Mouse (Mus musculus) adrenal gland, postnatal 14 days (tissue): Measurements from ENCODE around the gene Calhm3. TPM values are rescaled to one million over a fixed set of nuclear protein-coding genes. Genes with fewer than 3 reads are reported as not detected.
"Not testable (repeated sequence)": the region's sequence is repeated elsewhere in the genome, so short reads cannot be mapped to it uniquely, and the experiment has no call there.

ENCODE experiments used
- DNase-seq: peaks from one replicate; pipeline ENCODE4 v3.0.0; 2021; ENCODE audit warnings: mixed read lengths
- total RNA-seq: library from RNA; stranded (reverse); gene quantifications from 2 replicates; pipeline ENCODE4 v1.2.3, GENCODE M21; 2021

Gene Calhm3
- total RNA-seq, 1 experiment from 2014 or later: not detected

DNA sequence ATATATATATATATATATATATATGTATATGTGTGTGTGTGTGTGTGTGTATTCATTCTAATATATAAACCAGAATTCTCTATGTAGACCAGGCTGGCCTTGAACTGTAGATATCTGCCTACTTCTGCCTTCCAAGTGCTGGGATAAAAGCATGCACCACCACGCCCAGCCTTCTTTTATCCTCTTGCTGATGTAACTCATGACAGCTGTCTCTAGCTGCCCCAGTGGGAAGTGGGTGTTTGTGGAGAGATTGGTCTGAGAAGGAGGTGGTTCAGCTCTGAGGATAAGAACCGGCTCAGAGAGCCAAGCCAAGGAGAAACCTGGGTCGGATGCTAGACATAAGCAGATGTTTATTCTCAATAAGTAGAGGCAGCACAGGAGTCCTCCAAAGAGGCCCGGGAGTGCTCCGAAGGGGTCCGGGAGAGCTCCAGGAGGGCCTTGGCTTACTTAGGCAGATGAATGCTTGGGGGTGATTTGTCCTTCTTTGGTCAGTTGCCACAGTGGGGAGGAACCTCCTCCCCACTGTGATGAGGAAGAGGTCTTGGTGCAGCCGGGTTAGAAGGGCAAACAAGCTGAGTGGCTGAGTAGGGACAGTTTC is 10.2 kb upstream of the Calhm3 start:
- DNase-seq: no peak

DNA sequence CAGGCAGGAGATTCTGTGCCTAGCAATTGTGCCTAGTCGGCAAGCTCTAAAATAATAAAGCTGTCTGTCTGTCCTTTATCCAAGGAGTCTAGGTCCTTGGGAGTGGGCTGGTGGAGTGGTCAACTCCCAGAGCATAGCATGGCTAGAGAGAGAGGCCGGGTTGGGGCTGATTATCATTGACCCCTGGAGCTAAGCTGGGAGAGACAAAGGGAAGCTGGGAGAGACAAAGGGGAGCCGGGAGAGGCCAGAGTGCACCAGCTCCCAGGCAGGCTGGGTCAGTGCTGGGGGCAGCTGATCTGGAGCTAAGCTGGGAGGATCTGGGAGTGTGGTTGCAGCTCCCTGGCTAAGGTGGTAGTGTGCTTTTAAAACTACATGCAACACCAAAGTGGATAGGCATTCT is 9.2 kb upstream of the Calhm3 start:
- no peak for DNase-seq

DNA sequence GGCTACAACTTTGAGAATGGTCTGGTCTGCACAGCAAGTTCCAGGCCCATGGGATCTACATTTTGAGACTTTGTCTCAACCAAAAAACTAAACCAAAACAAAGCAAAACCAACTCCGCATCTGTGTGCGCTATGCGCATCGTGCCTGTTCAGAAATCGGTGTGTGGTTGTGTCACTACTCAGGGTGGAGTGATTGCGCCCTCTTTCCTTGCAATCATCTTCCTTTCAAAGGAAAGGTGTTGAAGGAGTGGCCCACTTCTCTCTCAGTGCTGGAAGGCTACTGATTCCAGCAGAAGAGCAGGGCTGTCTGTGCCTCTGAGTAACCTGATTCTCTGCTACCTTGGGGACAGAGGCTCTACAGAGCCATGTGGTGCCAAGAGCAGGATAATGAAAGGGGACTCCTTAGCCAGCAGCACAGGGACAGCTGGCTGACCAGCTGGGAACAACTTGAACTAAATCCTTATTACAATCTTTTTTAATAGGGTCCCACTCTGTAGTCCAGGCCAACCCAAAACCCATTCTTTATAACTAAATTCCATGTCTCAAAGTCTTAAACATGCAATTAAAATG is 5.7 kb upstream of the Calhm3 start:
- DNase-seq: no peak

DNA sequence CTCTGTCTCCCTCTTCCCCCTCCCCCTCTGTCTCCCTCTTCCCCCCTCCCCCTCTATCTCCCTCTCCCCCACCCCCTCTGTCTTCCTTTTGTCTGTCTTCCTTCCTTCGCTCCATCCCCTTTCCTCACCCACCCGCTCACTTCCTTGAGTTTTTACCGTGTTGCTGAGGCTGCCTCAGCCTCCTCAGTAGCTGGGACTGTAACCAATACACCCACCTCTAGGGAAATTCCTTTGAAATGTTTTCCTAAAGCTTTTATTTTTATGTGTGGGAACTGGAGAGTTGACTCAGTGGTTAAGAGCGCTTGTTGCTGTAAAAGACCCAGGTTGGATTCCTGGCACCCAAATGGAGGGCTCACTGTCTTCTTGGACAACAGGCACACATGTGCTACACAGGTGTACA is 4.1 kb upstream of the Calhm3 start:
- DNase-seq: no peak

DNA sequence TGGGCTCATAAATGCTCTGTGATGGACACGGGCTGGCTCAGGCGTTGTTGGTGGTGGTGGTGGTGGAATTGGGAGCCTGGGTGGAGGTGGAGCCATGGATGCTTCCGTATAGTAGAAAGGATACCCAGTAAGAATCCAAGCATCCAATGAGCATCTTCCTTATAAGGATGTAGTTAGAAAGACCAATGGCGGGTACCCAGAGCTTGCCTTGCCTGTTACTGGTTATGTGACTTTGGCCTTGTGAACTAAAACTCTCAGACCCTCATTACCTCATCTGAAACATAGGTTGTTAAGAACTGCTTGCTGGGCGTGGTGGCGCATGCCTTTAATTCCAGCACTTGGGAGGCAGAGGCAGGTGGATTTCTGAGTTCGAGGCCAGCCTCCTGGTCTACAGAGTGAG is 3.8 kb downstream of the Calhm3 start:
- DNase-seq: no peak

DNA sequence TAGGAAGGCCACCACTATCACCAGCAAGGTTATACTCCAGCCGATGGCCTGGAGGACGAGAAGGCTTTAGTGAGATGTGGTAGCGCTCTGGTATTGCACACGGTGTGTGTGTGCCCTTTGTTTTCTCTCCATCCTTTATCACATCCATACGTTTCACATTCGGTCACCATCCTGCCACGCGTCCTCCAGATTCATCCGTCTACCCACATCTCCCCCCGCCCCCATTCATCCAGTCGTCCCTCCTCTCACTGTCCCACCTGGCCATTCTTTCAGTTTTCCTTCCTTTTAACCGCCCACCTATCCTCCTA is 5.5 kb downstream of the Calhm3 start:
- no peak for DNase-seq

DNA sequence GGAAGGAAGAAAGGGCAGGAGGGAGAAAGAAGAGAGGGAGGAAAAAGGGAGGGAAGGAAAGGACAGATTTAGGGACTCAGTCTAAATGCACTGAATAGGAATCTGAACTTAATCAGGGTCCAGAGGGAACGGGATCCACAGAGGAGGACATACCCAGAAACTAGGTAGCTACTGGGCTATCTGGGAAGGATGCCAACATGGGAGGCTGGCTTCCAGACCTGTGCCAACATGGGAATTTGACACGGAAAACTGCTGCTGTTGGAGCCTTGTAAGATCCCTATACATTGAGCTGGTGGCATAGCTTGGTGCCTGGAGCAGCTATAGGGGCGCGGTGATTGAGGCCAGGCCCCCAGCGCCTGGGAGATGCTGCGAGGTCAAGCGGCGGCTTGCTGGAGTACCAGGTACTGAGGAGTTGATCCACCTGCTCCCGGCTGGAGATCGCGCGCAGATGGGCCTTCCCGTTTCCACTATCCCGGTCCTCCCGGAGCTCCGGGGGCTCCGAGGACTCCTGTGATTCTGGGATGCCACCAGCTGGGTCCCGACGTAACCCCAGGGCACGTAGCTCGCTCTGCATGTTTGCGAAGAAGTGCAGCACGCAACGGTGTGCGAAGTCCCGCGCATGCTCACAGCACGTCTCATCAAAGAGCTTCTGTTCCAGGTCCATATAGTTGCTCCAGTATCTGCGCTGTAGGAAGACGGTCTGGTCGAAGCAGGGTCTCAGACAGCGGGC is 6.1 kb downstream of the Calhm3 start:
- no peak for DNase-seq

DNA sequence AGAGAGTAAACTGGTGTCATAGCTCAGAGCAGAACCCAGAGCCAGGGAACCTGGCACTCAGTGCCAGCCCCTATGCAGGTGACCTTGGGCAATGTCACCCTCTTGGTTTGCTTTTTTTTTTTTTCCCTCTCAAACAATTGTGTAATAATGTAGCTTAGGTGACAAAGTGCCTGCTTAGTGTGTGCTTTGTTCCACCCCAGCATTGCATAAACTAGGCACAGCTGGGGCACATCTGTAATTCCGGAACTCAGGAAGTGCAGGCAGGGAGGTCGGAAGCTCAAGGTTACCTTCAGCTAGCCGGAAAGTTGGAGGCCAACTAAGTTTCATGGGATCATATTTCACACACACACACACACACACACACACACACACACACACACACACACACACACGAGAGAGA is 7.7 kb downstream of the Calhm3 start:
- peak; percentile 56 for DNase-seq

DNA sequence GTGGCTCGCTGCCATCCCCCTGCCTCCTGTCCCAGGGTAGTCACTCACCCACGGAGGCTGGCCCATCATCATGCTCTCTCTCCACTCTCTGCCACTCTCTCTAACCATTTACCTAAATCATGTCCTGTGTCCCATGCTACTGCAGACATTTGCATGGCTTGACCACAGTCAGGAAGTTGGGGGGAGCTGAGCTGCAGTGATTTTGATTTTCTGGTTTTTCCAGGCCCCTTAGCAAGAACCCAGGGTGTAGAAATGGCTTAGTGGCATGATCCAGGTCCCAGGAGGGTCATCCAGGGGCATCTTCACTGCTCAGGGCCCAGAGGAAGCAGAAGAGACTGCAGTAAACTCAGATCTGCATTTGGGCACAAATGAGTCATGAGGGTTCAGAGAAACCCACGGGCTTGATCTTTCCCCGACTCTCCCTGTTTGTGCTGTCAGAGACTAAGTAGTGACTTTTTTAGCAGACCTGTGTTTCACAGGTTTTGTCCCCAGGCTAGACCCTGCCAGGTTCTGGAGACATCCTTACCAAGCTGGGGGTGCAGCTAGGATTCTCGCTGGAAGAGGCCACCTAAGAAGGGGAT is 9.2 kb downstream of the Calhm3 start:
- no peak for DNase-seq

DNA sequence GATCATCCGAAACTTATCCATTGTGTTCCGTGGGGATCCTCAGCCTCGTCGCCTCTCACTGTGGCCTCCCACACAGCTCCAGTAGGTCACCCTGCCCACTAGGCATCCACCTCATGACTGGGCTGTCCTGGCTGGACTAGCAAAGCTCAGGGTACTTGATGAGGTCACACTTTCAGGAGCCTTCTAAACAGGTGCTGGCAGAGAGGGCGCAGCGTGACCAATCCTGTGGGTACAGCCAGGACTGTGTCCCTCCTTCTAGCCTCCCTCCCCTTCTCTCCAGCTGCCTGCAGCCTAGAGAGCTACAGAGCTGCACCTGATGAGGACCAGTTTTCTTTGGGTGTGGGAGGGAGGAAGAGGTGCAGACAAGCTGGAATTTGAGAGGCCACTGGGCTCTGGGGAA is 13.4 kb downstream of the Calhm3 start, which contains the start of gene Calhm1:
Calhm1 (minus strand) TSS at position 101 of the 400 bp plus-strand sequence.
- no peak for DNase-seq

DNA sequence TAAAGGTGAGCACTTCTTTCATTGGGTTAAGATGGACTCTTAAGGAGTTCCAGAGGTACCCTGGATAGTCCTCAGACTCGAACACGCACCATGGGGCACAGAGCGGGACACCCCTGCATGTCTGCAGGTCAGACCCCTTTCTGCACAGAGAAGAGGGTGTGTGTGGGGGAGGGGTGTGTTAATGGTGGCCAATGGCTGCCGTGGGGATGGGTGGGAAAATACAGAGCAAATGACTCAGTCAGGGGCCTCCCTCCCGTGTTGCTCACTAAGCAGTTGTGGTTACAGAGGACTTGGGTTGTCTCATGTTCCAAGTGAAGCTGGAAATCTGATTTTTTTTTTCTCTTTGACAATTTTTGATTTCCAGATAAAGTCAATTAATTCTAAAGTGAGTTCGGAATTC is 15.1 kb downstream of the Calhm3 start:
- DNase-seq: no peak

DNA sequence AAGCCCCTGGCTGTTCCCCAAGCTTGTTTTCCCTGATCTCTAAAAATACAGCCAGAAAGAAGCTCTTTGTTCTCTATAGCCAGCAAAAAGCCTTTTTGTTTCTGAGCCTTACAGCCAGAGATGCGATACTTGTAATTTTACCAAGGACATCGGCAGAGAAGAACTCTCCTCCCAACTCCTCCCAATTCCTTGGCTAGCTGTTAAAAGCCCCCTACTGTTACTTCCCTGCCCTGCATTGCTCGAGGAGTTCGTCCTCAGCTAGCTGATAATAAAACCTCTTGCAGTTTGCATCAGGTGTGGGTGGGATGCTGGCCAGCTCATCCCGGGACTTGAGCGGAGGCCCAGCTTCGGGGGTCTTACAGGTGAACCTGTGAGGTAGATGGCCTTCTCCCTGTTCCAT is 18.0 kb downstream of the Calhm3 start:
- DNase-seq: not testable (repeated sequence)

DNA sequence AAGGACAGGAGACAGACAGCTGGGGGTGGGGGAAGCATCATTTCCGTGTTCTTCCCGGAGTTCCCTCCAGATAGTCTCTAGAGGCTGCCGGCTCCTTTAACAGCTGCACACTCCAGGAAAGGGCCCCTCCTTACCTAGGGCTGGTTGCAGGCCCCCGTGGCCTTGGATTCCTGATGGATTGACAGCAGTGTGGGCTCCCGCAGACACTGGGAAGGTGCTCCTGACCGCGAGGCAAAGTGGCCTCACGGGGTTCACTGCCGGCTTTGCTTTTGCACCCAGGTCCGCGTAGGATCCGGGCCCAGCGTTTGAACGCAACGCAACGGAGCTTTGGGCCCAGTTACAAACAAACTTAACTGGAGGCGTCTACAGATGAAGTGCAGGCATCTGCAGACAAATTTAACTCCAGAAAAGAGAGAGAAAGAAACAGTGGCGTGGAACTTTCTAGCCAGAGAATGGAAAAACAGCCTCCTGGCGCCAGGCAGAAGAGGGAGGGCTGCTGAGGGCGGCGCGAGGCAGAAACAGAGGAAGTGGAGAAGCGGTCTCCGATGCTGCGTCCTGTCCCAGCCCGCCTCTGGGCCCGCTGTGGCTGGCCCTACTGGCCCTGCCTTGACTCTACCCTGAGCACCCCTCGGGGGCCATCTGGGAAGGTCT is 19.7 kb downstream of the Calhm3 start, which contains the start of gene Calhm2:
Calhm2 (minus strand) TSS at position 524 of the 651 bp plus-strand sequence.
- DNase-seq: peak; percentile 74

DNA sequence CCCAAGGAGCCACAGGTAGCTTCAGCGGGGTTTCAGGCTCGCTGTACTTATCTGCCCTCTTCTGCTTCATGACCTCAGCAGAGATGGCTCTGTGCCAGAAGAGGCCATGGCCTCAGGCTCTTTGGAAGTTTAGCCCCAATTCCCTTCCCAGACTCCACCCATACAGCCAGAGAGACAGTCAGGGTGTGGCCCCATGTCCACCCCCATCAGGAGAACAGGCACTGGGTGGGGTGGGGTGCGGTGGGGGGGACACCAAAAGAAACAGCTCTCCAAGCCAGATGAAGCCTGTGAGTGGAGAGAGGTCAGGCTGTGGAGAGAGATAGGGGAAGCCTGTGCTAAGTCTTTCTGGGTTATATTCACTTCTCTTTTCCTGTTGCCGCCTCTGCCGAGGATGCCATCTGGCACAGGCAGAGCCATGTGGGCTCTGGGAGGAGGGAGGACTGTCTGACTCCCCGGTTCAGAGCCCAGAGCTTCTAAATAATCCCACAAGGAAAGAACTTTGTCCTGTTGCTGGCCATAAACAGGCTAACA is 20.4 kb downstream of the Calhm3 start:
- DNase-seq: peak; percentile 65

DNA sequence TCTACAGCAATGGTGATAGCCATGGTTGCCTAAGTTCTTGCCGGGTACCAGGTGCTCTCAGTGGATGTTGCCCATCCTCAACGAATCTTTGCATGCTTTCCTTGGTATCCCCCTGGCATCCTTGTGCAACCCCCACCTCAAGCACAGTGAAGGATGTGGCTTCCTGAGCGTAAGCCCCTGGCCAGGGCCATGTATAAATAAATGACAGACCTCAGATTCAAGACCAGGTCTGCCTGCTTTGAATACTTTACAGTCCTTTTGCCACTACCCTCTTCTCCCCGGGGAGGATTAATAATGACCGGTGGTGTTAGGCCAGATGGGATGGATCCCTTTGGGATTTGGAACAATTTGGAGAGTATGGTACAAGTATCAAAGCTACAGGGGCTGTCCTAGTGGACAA is 21.4 kb downstream of the Calhm3 start:
- DNase-seq: no peak

DNA sequence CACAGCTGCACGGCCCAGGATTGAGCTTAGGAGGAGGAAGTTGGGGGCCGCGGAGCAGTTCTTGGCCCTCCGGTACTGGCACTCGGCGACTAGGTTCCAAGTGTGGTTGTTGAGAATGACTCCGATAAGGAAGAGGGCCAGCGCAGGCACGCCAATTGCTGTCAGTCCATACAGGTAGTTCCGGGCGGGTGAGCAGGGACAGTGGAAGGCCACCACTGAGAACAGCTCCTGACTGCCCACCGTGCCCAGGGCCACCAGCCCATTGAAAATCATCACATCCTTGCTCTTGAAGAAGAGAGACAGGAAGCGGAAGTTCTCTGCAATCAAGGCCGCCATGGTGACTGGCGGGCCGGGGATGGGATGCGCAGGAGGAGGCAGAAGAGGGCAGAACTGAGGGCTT is 22.0 kb downstream of the Calhm3 start:
- no peak for DNase-seq

DNA sequence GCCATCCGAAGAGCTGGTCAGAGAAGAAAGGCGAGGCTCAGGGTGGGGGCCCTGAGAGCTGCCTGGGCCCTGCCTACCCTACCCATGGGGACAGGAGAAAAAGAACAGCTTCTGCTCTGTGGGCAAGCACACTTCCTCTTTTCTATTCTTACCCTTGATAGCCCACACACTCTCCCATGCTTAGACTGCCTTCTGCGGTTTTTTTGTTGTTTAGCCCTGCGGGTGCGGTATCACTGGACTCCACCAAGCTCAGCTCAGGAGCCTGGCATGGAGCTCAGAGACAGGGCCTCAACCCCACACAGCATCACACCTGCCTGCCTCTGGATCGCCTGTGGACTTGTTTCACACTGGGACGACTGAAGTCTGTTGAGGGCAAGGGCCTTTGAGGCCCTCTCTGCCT is 24.4 kb downstream of the Calhm3 start:
- no peak for DNase-seq

DNA sequence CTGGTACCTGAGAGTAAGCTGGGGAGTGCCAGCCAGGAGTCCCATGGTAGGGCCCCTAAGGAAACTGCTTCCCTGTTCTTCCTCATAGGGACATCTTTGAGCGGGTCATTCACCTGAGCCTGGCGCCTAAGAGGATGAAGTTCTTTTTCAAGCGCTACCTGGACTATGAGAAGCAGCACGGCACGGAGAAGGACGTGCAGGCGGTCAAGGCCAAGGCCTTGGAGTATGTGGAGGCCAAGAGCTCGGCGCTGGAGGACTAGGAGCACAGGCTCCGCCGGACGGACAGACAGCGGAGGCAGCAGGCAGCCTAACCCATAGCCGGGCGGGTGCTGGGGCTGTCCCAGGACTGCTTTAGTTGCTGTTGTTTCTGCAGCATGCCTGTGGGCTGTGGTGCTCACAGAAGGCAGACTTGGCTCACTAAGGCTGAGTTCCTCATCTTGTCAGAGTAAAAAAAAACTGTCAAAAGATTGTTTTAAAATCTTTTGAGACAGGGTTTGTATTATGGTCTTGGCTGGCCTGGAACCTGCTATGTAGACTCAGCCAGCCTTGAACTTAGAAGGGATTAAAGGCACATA is 26.9 kb downstream of the Calhm3 start:
- DNase-seq: peak; percentile 30

DNA sequence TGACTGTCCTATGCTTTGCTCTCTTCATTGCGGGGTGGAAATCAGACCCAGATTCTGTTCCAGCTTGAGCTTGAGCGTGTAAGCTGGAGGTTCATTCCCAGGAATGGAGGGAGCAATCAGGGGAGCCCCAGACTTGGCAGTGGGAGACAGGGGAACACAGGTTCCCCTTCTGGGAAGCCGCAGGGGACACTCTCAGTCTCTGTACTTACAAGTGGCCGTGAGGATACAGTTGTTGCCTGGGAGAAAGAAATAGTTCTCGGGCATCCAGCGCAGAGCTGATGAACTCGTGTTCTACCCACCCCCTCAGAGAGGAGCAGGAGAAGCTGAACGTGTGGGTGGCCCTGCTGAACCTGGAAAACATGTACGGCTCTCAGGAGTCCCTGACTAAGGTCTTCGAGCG is 28.7 kb downstream of the Calhm3 start:
- DNase-seq: no peak

DNA sequence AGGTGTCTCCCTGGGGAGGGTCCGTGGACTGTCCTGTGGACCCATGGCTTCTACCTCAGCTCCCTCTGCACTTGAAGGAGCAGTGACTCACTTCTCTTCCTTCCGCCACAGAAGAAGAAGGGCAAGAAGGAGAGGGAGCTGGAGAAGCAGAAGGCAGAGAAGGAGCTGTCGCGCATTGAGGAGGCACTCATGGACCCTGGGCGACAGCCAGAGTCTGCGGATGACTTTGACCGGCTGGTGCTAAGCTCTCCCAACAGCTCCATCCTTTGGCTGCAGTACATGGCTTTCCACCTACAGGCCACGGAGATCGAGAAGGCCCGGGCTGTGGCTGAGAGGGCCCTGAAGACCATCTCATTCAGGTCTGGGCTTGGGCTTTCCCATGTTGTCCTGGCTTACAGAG is 29.4 kb downstream of the Calhm3 start:
- no peak for DNase-seq

DNA sequence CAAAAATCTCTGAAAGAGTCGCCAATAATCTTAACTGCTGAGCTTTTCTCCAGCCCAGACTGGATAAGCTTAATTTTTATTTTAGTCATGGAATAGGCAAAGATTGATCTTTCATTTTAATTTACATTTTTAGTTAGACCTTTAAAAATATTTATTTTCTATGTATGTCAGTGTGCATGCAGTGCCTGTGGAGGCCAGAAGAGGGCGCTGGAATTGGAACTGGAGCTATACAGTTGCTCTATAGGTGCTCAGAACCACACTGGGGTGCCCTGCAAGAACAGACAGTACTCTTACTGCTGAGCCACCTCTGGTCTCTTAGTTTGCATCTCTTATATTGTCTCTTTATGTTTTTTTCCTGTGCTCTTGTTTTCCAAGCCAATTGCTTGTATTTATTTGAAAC is 34.8 kb downstream of the Calhm3 start:
- DNase-seq: peak; percentile 34

DNA sequence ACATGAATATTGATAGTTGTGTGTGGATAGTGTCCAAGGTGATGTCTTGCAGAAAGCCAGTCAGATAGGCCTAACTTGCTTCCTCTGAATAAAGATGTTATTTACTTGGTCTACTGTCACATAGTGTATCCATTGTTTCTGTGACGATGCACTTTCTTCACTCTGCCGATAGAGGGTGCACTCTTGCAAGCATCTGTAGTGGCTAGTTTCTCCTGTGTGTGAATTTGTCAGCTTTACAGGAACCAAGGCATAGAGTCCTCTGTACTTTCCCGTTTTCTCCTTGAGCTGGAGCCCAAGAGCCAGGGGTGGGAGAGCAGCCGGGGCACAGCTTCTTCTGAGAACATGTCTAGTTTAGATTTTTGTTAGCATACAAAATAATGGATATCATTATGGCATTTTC is 36.5 kb downstream of the Calhm3 start:
- DNase-seq: no peak
